Mouse (Mus musculus) telencephalon, adult 2 months (tissue): ENCODE results near the gene Poln.

ENCODE experiments used
- DNase-seq: peaks from one replicate; pipeline ENCODE4 v3.0.0-alpha.2; 2011; ENCODE audit warnings: low read depth, low spot score

The Poln gene

GRCm38 (mm10) chr5:33994671-33995625 is 174.3 kb downstream of the Poln start:
- no peak for DNase-seq

- DNase-seq = peak; percentile 65
Measured at GRCm38 (mm10) chr5:33983309-33984121, 185.7 kb downstream of the Poln start, which contains the start of gene Gm1673. Gene Gm1673, plus strand, starts transcription at chr5:33983433.

DNA sequence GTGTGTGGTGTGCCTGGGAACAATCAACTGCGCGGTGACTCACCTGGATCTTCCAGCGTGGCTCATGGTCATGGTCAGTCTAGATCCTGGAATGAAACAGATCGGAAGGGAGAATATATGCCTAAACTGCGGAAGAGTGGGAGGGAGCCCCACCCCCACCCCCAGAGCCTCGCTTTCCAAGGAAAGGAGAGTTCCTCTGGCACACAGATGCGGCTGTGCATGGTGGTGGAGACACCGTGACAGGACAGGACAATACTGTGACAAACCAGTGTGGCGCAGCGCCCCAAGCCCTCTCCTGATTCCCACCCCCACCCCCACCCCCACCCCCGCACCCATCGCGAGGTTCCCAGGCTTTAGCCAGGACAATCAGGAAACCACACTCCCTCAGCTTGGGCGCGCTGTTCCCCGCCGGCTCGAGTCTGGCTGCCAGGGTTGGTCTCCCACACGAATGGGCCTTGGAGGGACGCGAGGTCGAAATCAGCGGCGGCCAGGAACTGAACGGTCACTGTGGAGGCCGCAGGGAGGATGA is 186.5 kb downstream of the Poln start:
- DNase-seq = no peak

DNA sequence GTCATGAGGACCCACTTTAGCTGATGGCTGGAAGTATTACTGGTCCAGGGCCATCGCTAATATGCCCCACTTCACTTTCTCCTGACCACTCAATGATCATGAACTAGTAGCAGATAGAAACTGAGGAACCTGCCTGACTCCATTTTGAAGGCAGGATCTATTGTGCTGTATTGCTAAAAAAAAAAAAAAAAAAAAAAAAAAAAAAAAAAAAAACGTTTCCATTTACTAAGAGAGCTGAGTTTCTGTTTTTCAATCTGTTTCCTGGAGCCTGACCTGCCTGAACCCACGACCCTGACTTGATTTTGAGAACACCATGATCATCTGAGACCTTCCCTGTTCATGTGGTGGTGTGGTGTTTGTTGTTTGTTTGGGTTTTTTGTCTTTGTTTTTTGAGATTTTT is 193.0 kb downstream of the Poln start:
- no peak for DNase-seq

- no peak for DNase-seq
Measured at GRCm38 (mm10) chr5:33974736-33975135, 194.5 kb downstream of the Poln start.

GRCm38 (mm10) chr5:33959382-33959781 is 209.9 kb downstream of the Poln start:
- DNase-seq = no peak
